Mouse (Mus musculus) heart, postnatal 14 days (tissue): ENCODE measurements around the gene Rhbdd1. TPM values are rescaled to one million over a fixed set of nuclear protein-coding genes. Genes with fewer than 3 reads are reported as not detected.

ENCODE experiments used
- DNase-seq, 2 experiments: peaks; one replicate each; pipeline ENCODE4 v3.0.0; 2021 to 2022
- intact Hi-C: fragments of 180-260 bp; cut with DNase I; formaldehyde crosslinking; loops from one replicate; pipeline ENCODE4 v1.15.1; 2025
- total RNA-seq, 2 experiments: library from RNA; stranded (reverse); gene quantifications; 2 replicates each; pipeline ENCODE4 v1.2.3; 2021

Rhbdd1 gene
- total RNA-seq, 2 experiments from 2014 or later, result 10.1 to 11.5 TPM

GRCm38 (mm10) chr1:82353755-82354154 lies 37.5 kb downstream of the Rhbdd1 start:
- intact Hi-C loops, result no loop called here
- no peak for DNase-seq

- peak; percentile 7 to 20 for DNase-seq
- intact Hi-C loops, result no loop called here
Observed at GRCm38 (mm10) chr1:82358871-82359647, 42.8 kb downstream of the Rhbdd1 start.

- intact Hi-C loops, result no loop called here
- DNase-seq, result no peak
Observed at GRCm38 (mm10) chr1:82359648-82360026, 43.4 kb downstream of the Rhbdd1 start.

GRCm38 (mm10) chr1:82361240-82361639 lies 45.0 kb downstream of the Rhbdd1 start:
- intact Hi-C loops, result no loop called here
- DNase-seq, result no peak

GRCm38 (mm10) chr1:82362165-82362564 lies 45.9 kb downstream of the Rhbdd1 start:
- no peak for DNase-seq
- intact Hi-C loops, result no loop called here

- intact Hi-C loops, result no loop called here
- DNase-seq, result no peak
Observed at GRCm38 (mm10) chr1:82364047-82364446, 47.8 kb downstream of the Rhbdd1 start.

- no peak for DNase-seq
- intact Hi-C loops, result no loop called here
Observed at GRCm38 (mm10) chr1:82364468-82364867, 48.2 kb downstream of the Rhbdd1 start.

GRCm38 (mm10) chr1:82371636-82372428 lies 55.6 kb downstream of the Rhbdd1 start:
- intact Hi-C loops, result no loop called here
- DNase-seq, result no peak

GRCm38 (mm10) chr1:82373924-82374323 lies 57.7 kb downstream of the Rhbdd1 start:
- DNase-seq, result no peak
- intact Hi-C loops, result no loop called here

GRCm38 (mm10) chr1:82374831-82375358 lies 58.6 kb downstream of the Rhbdd1 start:
- intact Hi-C loops, result no loop called here
- no peak for DNase-seq

GRCm38 (mm10) chr1:82375452-82375851 lies 59.2 kb downstream of the Rhbdd1 start:
- no peak for DNase-seq
- intact Hi-C loops, result no loop called here

- intact Hi-C loops, result no loop called here
- DNase-seq, result no peak
Observed at GRCm38 (mm10) chr1:82381946-82382345, 65.7 kb downstream of the Rhbdd1 start.

GRCm38 (mm10) chr1:82384106-82384505 lies 67.9 kb downstream of the Rhbdd1 start:
- DNase-seq, result no peak
- intact Hi-C loops, result no loop called here

- intact Hi-C loops, result no loop called here
Observed at GRCm38 (mm10) chr1:82385054-82385453, 68.8 kb downstream of the Rhbdd1 start.

GRCm38 (mm10) chr1:82385827-82386230 lies 69.6 kb downstream of the Rhbdd1 start:
- DNase-seq, result peak in 1 of 2 experiments; percentile 24
- intact Hi-C loops, result no loop called here

More at GRCm38 (mm10) chr1:82385054-82385453, 68.8 kb downstream of the Rhbdd1 start:
- DNase-seq, result no peak

- intact Hi-C loops, result no loop called here
- no peak for DNase-seq
Observed at GRCm38 (mm10) chr1:82386814-82387771, 70.8 kb downstream of the Rhbdd1 start.

- intact Hi-C loops, result no loop called here
- DNase-seq, result no peak
Observed at GRCm38 (mm10) chr1:82389371-82389770, 73.1 kb downstream of the Rhbdd1 start.

GRCm38 (mm10) chr1:82395371-82395770 lies 79.1 kb downstream of the Rhbdd1 start:
- intact Hi-C loops, result no loop called here

GRCm38 (mm10) chr1:82407786-82408185 lies 91.5 kb downstream of the Rhbdd1 start:
- no peak for DNase-seq
- intact Hi-C loops, result no loop called here

More at GRCm38 (mm10) chr1:82395371-82395770, 79.1 kb downstream of the Rhbdd1 start:
- DNase-seq, result no peak

GRCm38 (mm10) chr1:82409271-82409670 lies 93.0 kb downstream of the Rhbdd1 start:
- intact Hi-C loops, result no loop called here
- no peak for DNase-seq
